Mouse (Mus musculus) brain, embryonic 14.5 days (tissue): ENCODE measurements around the gene Tmem156. TPM values are rescaled to one million over a fixed set of nuclear protein-coding genes. Genes with fewer than 3 reads are reported as not detected.

Experiments
- DNase-seq: peaks from one replicate; pipeline ENCODE4 v3.0.0-alpha.2; 2011; ENCODE audit warnings: low read depth
- CTCF ChIP-seq: fragments of 200-500 bp; IDR thresholded peaks from 2 replicates; pipeline ENCODE4 v1.5.1; 2012; ENCODE audit warnings: inconsistent platforms, mild to moderate bottlenecking, moderate library complexity, borderline replicate concordance; ENCODE audit not compliant: insufficient read depth, insufficient read length; ENCODE audit errors: extremely low read depth
- POLR2A ChIP-seq: fragments of 200-500 bp; IDR thresholded peaks from 2 replicates; pipeline ENCODE4 v1.6.1; 2012; ENCODE audit warnings: mild to moderate bottlenecking, inconsistent platforms, borderline replicate concordance; ENCODE audit not compliant: poor library complexity, insufficient read depth, insufficient read length, severe bottlenecking; ENCODE audit errors: extremely low read depth
- polyA plus RNA-seq: library from polyadenylated mRNA; depleted of rRNA; stranded (reverse); fragments of >200 nt; gene quantifications from 2 replicates; pipeline ENCODE4 v1.2.3, GENCODE M21; 2012

Tmem156 gene
- polyA plus RNA-seq, 1 experiment = 0.11 TPM

DNA sequence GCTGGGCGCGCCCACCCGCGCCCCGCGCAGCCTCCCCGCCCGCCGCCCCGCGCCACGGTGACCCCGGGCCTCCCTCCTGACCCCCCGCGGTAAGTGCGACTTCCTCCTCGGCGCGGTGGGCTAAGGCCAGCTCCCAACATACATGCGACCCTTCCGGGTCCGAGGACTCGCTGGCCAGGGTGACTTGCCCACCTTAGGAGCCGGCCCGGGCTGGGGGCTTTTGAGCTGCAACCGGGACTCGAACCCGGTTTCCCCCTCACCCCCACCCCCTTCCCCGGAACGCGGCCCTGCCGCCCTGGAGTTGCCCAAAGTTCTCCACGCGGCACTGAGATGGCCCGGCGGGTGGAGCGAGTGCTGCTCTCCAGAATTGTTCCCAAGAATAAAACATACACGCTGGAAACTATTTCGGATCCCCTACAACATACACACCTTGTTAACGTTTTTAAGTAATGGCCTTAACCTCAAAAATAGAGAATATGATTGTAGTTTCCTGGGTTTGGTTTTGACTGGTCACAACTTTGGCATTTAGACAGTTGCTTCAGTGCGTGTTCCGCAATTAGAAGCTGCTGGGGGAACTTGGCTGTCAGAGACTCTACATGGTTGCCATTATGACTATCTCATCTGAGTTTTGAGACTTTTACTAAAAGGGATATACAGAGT lies 16.0 kb upstream of the Tmem156 start:
- no peak for TF ChIP-seq CTCF
- TF ChIP-seq POLR2A = no peak
- DNase-seq = peak; percentile 31

DNA sequence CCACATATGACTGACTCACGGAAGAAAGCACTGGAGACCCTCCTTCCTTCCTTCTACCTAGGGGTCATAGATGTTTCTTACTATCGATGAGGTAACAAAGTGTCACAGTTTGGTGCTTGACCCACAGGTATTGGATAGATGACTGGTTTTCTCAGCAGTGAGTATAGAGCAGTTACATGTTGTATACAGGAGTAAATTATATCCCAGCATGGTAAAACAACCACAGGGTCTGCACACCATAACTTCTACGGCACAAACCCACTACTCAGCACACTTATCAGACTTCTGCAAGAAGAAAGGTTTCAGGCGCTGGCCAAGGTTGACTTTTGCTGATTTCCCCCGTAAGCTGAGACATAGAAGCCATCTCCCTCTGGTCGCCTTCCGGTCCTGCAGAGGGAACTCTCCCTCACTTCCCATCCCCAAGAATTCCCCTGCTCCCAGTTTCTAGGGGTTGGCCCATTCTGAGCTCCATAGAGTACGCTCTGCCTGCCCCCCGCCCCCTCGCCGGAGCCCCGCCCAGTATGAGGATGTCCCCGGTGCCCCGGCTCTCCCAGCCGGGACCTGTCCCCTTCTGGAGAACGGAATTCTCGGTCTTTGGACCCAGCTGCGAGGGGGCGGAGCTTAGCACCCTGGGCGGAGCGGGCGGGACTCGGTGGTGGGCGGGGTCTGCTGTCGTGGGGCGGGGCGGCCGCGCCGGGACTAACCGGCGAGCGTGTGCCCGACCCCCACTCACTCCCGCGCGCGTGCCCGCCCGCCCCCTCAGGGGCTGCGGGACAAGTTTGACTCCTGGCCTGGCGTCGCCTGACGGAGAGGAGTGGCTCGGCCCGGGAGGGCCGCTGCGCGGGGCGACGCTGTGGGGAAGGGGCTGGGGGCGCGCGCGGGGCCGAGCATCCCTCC lies 15.2 kb upstream of the Tmem156 start, which contains the start of gene Klhl5:
TSS of gene Klhl5 (plus strand) at position 664 of the 897 bp plus-strand sequence.
- peak; percentile 90 for DNase-seq
- no peak for TF ChIP-seq CTCF
- TF ChIP-seq POLR2A = peak; percentile 49; the same call in 1 of the 2 replicates

DNA sequence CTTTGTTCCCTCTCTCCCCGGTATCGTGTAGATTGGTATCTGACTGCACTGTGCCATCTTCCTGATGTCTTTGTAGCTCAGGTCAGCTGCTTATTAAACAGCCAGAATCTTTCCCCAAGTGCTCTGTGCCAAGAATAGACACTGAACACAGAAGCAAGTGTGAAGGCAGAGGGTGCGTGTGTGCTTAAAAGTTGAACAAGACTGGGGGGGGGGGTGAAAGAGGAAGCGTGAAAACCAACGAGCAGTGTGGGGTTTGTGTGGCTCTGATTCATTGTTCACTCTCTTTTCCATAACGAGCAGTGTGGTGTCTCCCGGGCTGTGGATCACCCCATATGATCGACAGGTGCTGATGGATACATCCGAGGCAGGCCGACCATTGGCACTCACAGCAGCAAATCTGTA lies 10.7 kb upstream of the Tmem156 start:
- DNase-seq = no peak
- TF ChIP-seq CTCF (no peak), POLR2A (no peak)

DNA sequence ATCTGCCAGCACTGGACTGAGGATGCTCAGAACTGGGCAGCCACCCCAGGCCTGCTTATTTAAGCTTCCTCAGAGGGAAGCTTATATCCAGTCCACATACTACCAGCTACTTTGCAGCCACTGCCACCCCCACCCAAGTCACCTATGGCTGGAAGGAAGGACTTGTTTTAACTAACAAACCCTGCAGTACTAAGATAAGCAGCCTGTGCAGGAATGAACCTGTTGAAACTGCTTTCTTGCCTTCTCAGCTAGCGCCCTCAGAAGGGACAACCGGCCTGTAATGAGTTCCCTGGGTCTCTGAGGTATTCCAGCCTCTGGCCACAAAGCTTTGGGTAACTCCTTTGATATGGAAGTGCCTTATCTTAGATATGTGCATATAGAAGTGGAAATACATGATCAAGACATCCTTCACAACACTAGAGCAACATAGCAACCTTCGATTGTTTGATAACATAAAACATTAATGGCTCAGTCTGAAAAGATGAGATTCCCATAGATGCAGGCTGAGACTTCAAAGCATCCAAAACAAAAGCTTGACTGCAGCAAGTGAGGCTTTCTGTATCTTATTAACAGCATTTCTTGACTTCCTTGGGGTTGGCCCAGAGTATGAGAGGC lies 10.2 kb upstream of the Tmem156 start:
- peak; percentile 64 for DNase-seq
- TF ChIP-seq CTCF (no peak), POLR2A (no peak)

DNA sequence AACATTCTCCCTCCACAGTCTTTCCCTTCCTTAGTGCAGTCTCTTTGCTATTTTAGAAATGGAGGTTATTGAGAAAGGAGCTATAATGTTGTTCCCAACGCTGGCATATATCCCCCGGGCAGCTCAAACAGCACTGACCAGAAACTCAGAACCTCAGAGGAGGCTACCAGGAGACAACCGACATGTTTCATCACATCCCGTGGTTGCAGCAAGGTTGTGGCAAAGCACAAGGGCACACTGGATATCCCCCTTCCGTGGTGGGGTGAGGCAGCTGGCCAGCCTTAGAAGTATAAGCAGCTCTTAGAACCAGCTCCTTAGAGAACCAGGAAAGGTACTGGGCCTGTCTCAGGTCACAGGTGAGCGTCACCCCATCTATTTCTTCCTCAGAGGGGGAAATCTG lies 9.7 kb upstream of the Tmem156 start:
- no peak for DNase-seq
- TF ChIP-seq POLR2A = no peak
- TF ChIP-seq CTCF = no peak

DNA sequence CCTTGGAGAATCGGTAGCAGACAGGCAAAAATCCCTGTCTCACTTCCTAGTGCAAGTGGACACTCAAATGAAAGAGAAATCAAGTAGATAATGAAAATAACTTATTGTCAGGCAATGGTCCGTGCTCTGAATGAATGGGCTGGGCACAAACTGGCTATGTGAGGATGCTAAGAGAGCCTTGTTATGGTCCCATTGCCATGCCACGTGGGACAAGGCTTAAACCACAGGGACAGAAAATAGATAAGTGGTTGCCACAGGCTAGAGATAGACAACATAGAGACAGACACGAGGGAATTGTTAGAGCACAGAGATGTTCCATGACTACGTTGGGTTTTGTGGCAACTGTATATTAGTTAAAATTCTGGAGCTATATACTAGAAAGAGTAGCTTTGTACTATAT lies 9.3 kb upstream of the Tmem156 start:
- no peak for DNase-seq
- TF ChIP-seq CTCF = no peak
- no peak for TF ChIP-seq POLR2A

DNA sequence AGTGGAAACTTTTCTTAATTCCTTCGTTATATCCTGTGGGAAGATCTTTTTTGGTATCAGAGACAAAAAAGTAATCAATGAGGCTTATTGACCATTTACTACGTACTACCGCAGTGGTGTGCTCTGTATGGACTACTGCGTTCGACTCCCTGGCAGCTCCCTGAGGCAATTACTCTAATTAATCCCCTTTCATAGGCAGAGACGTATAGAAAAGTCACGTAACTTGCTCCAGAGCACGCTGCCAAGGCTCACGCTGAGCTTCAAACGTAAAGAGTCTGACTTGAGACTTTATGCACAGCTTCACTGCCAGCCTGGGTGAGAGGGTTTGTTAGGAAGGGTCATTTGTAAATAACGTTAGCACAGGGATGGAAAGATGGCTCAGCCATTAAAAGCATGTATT lies 8.1 kb upstream of the Tmem156 start:
- DNase-seq = peak; percentile 74
- TF ChIP-seq CTCF (no peak), POLR2A (no peak)

DNA sequence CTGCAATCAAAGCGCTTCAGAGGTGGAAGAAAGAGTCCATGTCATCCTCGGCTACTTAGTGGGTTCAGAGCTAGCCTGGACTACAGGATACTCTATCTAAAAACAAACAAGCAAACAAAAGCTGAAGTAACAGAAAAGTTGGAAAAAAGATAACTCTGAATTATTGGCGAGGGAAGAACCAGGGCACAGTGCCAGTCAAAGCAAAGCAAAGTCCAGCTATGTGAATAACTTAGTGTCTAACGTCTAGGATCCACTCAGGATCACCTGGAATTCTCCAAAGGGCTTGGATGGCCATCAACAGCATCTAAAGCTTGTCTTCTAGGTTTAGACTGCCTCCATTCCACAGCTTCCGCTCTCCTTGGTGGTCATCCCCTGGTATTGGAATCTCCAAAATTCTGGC lies 5.5 kb upstream of the Tmem156 start:
- TF ChIP-seq CTCF (no peak), POLR2A (no peak)
- DNase-seq = no peak

DNA sequence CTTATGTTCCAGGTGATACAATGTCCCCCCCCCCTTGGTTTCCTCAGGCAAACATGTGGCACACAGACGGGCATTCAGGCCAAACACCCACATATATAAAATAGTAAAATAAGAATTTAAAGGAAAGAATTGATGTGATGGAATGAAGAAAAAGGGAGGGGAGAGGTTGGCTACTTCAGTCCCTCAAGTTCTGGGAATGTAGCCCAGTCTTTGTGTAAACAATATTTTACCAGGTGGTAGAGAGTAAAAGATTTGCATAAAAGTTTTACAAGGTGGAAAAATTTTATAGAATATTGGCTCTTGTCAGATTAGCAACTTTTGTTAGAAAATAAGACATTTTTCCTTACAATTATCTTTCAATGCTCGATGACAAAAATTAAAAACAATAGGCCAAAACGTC lies 4.9 kb upstream of the Tmem156 start:
- no peak for TF ChIP-seq CTCF
- no peak for TF ChIP-seq POLR2A
- DNase-seq = no peak

DNA sequence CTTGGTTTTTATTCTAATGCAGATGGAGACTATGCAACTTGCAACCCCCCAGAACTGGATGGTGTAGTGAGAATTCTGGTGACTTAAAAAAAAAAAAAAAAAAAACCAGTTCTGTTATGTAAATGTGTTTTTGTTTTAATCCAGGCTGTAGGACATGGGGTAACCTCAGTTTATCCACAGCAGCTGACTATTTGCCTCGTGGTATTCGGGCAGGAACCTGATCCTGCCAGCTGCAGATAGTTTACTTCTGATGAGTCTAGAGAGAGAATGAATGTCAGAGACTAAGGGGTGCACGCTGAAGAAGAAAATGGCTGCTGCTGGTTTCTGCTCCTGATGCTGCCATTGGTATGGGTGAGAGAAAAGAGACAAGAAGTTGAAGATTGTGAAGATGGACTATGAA lies 4.2 kb upstream of the Tmem156 start:
- TF ChIP-seq CTCF (no peak), POLR2A (no peak)
- no peak for DNase-seq

- TF ChIP-seq CTCF (no peak), POLR2A (no peak)
- DNase-seq = no peak
These were observed 3.1 kb upstream of the Tmem156 start for GRCm38 (mm10) chr5:65094902-65095545.
